Mouse (Mus musculus) intestine, embryonic 14.5 days (tissue): ENCODE measurements at regions not wholly inside any gene's neighbourhood (a gene's known extent, or its start where the extent isn't known, plus 50 kb on each side); places are given as distances from the start of the nearest gene placed in this dataset.

Experiments used
- ATAC-seq: fragments of 200-750 bp; cut with Nextera tagmentation; replicated peaks from 2 replicates; pipeline ENCODE4 v1.8.0; 2017; ENCODE audit warnings: low read depth, moderate number of reproducible peaks, moderate TSS enrichment, moderate library complexity; ENCODE audit not compliant: low FRiP score, low TSS enrichment
- DNase-seq: peaks from one replicate; pipeline ENCODE4 v3.0.0-alpha.2; 2018; ENCODE audit warnings: low spot score
- H3K27ac ChIP-seq: fragments of 300-500 bp; sonication (generic); 2 replicates; pipeline ENCODE4 v1.5.1; 2014; ENCODE audit warnings: low read depth, mild to moderate bottlenecking, control low read depth
- H3K27me3 ChIP-seq: fragments of 300-500 bp; sonication (generic); replicated peaks from 2 replicates; pipeline ENCODE4 v1.6.1; 2014; ENCODE audit warnings: low read length, control low read depth; ENCODE audit not compliant: control insufficient read depth, insufficient read depth
- H3K36me3 ChIP-seq: fragments of 300-500 bp; sonication (generic); 2 replicates; pipeline ENCODE4 v1.6.1; 2014; ENCODE audit warnings: low read length, control low read depth; ENCODE audit not compliant: control insufficient read depth, insufficient read depth
- H3K4me1 ChIP-seq: fragments of 300-500 bp; sonication (generic); replicated peaks from 2 replicates; pipeline ENCODE4 v1.6.1; 2014; ENCODE audit warnings: low read length, control low read depth, mixed read lengths; ENCODE audit not compliant: control insufficient read depth, insufficient read depth
- H3K4me2 ChIP-seq: fragments of 300-500 bp; sonication (generic); 2 replicates; pipeline ENCODE4 v1.6.1; 2014; ENCODE audit warnings: low read length
- H3K4me3 ChIP-seq: fragments of 300-500 bp; sonication (generic); 2 replicates; pipeline ENCODE4 v1.5.1; 2014; ENCODE audit warnings: low read depth, low read length, control low read depth, mixed read lengths
- H3K9ac ChIP-seq: fragments of 300-500 bp; sonication (generic); 2 replicates; pipeline ENCODE4 v1.6.1; 2014; ENCODE audit warnings: mild to moderate bottlenecking, low read length
- H3K9me3 ChIP-seq: fragments of 300-500 bp; sonication (generic); 2 replicates; pipeline ENCODE4 v1.6.1; 2016; ENCODE audit warnings: low read length, control low read depth; ENCODE audit not compliant: control insufficient read depth
- WGBS: fragments of 180-500 bp; shearing (Covaris S2); extraction: QIAGEN DNeasy Blood & Tissue Kit; methylation state at CpG from one replicate; pipeline ENCODE4 v1.1.7; 2014; 5-methylcytosine and 5-hydroxymethylcytosine counted together

GRCm38 (mm10) chr17:42927320-42927719 is 50.9 kb upstream of the Cd2ap start:
- 79% methylated on average over 4 of the region's 4 CpGs for WGBS
- no peak overlapping the region for H3K27ac ChIP-seq
- no peak for ATAC-seq

More at GRCm38 (mm10) chr17:42927320-42927719, 50.9 kb upstream of the Cd2ap start:
- no peaks in the 10 kb centered on the region for H3K27me3 ChIP-seq
- H3K4me1 ChIP-seq, result no peaks in the 10 kb centered on the region
- no peaks in the 10 kb centered on the region for H3K9me3 ChIP-seq
- H3K36me3 ChIP-seq, result no peaks in the 10 kb centered on the region
- no peak overlapping the region for H3K4me3 ChIP-seq
- H3K9ac ChIP-seq, result no peak overlapping the region
- DNase-seq, result no peak
- H3K4me2 ChIP-seq, result no peak overlapping the region
